Mouse (Mus musculus) monocyte, adult 5-6 weeks (primary cell): Measurements from ENCODE around the gene Nr2f2. TPM values are rescaled to one million over a fixed set of nuclear protein-coding genes. Genes with fewer than 3 reads are reported as not detected.

Experiments used
- ATAC-seq: fragments of 153-309, 156-312 bp; replicated peaks from 2 replicates; pipeline ENCODE4 v1.8.0; 2017; ENCODE audit warnings: mild to moderate bottlenecking; ENCODE audit not compliant: low TSS enrichment, insufficient number of reproducible peaks, severe bottlenecking, poor library complexity, low FRiP score
- total RNA-seq: library from RNA; stranded (forward); fragments of 200-1000, 200-491, 200-594 nt; gene quantifications from 3 replicates; pipeline ENCODE4 v1.2.3, GENCODE M21; 2017

Gene Nr2f2
- total RNA-seq, 1 experiment from 2014 or later = not detected

DNA sequence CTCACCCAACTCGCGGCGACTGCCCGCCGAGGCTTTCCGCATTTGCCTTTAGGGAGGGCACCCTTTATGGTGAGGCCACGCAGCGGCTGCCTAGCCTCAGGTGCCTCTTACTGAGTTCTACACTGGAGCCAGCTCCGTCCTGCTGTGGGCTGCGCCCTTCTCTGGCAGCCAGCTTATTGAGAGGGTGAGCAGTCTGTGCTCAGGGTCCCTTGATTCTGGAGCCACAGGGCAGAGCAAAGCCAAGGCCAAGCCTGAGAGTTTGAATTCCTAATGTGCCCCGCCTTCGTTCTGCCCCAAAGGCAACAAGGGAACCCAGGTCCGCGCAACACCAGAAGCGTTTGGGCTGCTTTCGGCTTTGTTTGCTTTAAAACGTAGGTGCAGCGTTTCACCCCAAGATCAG lies 41.2 kb downstream of the Nr2f2 start:
- no peak for ATAC-seq

DNA sequence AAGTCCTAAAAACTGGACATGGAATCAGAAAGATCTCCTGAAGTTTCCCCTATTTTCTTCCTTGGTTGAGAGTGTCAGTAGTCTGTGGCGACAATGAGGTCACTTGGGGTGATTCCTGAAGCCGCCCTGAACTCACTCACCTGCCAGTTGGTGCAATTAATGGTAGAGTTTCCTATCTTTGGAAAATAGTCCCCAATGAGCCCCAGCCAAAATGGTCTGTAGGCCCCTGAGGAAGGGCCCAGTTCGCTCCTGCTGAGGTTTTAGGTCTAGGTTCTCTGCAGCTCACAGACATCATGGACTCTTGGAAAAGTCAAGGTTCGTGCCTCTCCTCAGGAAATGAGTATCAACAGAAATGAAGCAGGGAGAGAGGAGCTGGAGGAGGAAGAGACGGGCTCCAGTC lies 42.0 kb downstream of the Nr2f2 start:
- no peak for ATAC-seq

DNA sequence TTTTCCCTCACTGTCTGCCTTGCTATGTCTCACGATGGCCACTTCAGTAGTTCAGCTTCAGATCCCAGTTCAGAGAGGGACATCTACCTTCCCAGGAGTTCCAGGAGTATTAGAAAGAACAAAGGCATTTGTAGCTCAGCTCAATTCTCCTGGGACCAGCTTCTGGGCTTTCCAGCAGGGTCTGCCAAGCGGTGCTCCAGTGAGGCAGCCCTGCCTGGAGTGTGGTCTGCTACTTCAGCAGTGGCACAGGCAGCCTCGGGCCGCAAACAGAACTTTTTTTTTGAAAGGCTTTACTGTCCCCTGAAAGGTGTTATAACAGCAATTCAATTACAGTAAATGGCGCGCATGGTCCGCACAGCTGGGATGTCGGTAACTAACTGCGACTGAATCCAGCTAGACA lies 42.5 kb downstream of the Nr2f2 start:
- no peak for ATAC-seq

DNA sequence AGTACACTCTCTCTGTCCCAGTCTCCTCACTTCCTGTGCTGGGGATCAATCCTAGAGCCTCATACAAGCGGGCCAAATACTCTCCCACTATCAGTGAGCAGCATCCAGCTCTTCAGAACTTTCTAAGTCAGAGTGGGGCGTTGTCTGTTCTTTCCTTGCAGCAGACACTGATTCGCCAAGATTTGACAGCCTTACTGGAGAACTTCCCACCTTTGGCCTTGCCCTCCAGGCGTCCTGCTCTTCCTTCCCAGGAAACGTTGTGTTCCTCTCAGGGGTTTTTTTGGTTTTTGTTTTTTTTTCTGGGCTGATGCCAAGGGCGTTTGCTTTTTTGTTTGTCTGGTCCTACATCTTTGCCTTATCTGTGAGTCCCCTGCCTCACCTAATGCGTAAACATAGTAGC lies 60.8 kb downstream of the Nr2f2 start:
- no peak for ATAC-seq

DNA sequence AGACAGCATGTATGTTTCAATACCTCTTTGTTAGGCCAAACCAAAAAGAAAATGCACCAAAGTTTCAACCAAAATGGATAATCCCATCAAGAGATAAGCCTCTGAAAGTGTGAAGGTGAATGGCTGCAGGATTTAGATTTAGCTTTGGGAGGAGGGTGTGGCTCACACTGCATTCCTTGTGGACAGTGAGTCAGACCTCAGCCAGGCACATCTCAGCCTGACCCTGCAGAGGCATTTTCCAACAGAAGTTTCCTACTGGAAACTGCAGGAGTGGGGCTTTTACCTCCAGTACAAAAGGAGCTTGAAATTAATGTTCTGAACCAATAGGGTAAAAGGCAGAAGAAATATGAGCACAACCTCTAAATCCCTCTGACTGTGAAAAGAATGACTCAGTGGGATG lies 62.1 kb downstream of the Nr2f2 start:
- ATAC-seq = no peak
